Mouse (Mus musculus) cerebellum, adult 8-10 months (tissue): ENCODE results near the gene Arhgap22.

Experiments used
- DNase-seq: peaks from one replicate; pipeline ENCODE4 v3.0.0; 2022

The Arhgap22 gene

DNA sequence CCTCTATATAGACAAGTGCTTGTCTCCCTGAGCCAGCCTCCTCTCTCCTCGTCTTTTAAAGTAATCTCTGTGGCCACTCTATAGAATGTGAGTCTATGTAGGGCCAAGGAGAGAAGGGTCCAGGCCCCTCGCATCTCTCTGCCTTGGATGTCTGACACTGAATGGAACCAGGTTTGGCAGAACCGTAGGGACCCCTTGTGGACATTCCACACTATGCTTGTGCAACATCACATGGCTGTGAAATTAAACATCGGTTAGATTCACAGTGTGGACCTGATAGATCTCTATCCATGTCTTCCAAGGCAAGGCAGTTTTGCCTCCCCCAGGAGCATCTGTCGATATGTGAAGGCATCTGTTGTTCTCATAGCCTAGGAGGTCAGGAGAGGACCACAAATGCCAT lies 124.9 kb downstream of the Arhgap22 start:
- no peak for DNase-seq

DNA sequence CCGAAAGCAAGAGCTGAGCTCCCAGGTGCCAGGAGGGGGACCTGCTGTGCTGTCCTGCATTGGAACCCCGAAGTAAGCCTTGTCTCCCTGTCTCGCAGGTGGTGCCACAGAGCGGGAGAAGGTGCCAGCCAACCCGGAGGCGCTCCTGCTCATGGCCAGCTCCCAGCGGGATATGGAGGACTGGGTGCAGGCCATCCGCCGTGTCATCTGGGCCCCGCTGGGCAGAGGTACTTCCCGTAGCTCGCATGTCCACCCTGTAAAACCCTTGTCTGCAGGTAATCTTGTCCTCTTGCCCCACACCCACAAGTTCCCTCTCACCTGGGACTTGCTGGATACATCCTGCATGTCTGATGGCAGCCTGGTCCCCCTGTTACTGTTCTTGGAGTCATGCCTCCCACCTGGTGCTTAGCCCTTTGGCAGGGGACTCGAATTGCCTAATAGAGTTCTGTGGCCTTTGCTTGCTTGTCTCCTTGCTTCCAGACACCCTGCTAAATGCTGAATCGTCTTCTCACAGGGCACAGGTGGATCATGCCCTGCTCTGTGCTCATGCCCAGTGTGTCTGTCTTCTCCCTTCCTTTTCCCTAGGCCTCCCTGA lies 129.4 kb downstream of the Arhgap22 start:
- peak; percentile 54 for DNase-seq

DNA sequence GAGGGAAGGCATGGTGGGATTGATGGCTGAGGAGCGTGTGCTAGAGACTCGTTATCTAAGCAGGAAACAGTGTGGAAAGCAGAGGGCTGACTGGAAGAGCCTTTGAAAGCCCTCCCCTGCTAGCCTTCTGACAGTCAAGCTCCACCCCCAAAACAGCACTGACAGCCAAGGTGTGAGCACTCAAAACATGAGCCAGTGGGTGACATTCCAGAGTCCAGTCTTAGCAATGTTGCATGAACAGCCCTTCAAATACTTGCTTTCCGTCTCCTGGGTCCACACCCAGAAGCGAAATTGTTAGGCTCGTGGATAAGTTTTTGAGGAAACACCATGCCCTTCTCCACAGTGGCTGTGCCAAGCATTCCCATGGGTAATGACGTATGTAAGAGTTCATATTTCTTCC lies 132.7 kb downstream of the Arhgap22 start:
- DNase-seq = no peak

DNA sequence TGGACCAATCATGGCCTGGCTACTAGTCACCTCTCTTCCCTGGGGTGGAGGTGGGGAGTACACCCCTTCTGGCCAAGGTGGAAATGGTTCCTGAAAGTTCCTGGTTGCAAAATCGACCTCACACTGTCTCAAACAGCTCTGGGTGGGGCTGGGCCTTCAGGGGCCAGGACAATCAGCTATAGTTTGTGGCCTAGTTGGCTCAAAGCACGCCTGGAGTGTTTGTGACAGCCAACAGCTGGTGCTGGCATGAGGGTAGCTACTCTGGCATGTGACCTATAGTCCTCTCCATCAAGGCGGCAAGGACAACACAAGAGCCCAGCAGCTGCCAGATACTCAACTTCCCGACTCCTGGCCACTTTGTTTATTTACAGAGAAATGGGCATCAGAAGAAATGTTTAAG lies 133.9 kb downstream of the Arhgap22 start:
- DNase-seq = no peak

DNA sequence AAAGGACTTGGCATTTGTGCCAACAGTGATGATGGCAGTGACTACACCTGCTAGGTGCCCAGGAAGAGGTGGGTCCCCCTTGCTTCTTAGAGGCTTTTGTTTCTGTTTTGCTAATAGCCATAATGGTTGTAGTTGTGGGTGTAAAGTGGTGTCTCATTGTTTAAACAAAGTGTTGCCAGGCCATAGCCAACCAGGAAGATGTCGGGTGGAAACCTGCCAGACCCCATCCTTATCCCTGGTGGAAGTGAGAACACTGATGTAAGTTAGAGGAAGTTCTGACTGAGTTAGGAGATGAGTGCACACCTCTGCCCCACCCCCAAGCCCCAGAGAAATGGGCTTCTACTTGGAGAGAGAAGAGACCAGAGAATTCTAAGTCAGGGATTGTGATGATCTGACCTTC lies 134.3 kb downstream of the Arhgap22 start:
- DNase-seq = no peak

DNA sequence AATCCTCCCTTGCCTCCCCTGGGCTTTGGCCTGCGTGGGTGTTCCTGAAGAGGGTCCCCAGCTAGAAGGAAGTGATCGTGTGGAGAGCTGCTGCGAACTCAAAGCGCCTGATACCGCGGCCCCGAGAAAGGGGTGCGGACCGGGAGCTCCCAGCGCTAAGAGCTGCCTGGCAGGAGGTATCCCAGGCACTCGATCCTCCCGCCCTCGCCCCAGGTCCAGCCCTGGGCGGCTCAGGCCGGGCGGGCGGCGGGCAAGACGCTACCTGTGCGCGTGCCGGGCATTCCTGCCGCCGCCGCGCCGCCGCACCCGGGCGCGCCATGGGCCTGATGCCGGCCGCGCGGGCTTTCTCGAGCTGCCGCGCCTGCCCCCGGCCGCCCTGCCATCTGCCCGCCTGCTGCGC lies 137.2 kb downstream of the Arhgap22 start:
- DNase-seq = no peak

DNA sequence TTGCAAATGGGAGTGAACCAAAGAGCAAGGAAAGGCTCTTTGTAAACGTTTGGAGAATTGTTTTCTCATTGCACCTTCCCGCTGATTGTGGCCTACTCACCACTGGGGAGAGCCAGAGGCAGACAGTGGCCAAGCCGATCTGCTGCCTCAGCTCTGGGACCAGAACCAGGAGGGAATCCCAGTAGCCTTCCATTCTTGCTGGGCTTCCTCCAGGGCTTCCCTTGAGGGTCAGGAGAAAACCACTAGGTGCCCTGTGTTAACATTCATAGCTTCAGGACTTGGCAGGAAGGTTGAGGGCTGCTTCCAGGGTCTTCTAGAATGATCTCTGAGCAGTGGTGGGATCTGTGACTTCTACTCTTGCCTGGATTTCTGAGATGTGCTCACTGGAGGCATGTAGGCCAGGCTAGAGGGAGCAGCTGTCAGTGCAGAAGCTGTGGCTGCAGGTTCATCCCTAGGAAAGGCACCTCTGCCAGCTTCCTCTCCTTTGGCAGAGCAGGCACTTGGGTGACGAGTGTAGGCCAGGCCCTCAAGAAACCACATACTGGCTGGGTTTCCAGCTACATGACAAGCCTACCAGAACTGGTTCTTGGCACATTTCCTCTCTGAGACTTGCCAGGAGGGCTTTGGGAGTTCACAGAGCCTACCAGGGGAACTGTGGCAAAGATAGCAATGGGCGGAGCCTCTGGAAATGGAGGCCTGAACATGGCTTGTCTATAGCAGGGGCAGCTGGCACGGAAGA lies 138.3 kb downstream of the Arhgap22 start:
- no peak for DNase-seq

DNA sequence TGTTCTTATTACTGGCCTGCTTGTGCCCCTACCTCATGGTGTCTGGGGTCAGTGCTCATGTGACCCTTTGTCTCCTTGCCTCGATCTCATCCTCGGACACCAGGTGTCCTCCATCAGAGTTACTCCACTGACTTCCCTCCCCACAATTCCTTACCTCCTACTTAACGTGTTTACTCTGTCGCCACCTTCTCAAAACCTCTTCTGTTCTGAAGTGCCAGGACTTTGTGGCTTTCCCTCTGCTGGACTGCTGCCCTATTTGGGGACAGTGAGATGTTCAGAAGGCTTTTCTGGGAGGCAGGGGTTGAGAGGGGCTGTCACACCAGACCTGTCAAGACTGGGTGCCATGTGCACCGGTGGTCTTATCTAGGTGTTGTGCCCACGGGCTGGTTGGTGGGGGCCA lies 139.1 kb downstream of the Arhgap22 start:
- no peak for DNase-seq

DNA sequence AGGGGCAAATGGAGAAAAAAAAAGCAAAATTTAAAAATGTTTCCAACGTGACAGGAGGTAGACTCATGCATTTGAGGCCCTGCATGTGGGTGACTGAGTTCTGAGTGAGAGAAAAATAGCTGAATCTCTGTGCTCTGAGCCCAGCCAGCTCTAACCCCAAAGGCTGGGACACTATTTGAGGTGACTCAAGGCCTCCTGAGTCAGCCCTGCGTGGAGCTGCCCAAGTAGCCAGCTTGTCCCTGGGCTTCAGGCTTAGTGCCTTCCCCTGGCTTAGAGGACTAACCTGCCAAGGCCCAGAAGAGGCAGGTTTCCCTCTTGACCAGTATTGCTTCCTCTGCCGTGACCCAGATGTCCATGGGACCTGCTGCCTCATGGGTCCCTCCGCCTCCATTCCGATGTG lies 141.4 kb downstream of the Arhgap22 start:
- DNase-seq = no peak

DNA sequence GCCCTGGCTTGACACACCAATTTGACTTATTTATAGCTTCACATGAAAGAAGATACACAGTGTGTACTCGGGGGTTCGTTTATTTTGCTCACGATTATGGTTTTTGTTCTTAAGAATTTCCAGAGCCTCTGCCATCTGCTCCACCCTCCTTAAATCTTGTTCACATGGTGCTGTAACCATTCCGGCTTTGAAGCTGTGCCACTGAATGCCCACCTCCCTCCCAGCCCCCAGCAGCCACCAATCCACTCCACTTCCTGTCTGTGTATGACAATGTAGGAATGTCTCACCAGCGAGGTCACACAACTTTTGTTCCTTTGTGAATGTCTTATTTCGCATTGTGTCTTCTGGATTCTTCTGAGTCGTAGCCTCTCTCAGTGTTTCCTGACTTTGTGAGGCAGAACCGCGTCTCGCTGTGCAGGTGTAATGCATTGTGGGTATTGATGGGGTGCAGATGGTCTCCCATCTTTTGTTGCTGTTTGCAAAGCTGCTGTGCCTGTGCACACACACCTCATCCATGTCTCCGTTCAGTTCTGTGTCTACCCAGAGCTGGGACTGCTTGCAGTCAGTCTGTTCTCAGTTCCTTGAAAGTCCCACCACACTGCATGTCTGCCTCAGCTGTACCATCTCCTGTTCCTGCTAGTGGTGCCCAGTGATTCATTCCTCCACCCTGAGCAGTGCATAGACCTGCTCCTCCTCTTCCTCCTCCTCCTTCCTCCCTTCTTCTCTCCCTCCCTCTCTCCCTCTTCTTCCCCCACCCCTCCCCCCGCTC lies 144.0 kb downstream of the Arhgap22 start:
- DNase-seq = no peak

DNA sequence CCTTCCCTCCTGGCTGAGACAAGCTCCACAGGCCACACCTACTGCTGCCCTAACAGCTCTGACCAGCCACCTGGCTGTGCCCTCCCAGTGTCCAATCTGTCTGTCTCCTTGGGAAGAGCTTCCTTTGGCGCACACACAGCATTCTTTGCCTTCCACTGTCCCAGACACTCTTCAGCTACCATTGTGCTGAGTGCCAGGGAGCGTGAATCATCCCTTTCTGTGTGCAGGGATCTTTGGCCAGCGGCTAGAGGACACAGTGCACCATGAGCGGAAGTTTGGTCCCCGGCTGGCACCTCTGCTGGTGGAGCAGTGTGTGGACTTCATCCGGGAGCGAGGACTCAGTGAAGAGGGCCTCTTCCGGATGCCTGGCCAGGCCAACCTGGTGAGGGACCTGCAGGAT lies 145.1 kb downstream of the Arhgap22 start:
- DNase-seq = no peak

DNA sequence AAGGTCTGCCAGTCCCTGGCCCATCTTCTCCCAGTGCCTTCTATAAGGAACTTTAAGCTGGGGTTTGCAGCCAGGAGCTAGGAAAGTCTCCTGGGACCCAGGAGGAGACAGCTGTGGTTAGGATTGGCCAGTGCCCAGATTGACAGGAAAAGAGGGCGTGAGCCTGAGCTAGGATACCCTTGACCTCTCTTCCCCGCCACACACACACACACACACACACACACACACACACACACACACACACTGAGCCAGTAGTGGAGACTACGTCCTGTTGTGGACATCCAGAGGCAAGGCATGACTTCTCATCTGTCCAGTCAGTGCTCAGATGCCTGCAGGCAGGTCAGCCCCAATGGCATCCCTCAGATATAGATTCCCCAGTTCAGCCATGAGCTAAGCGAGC lies 147.7 kb downstream of the Arhgap22 start:
- DNase-seq = no peak

DNA sequence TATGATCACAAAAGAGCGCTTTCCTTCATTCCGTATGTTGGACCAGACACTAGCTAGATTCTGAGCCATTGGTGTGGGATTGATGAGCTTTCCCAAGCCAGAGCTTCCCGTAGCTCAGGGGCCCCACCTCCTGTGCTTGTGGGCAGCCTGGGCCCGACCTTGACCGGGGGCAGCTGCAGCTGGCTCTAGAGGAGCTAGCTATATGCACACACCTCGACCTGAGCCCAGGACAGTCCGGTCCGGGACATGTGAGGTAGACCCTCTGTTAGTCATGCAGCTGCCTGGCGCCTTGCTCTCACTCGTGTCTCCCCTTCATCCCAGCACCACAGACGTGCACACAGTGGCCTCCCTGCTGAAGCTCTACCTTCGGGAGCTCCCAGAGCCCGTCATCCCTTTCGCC lies 148.3 kb downstream of the Arhgap22 start:
- DNase-seq = no peak

DNA sequence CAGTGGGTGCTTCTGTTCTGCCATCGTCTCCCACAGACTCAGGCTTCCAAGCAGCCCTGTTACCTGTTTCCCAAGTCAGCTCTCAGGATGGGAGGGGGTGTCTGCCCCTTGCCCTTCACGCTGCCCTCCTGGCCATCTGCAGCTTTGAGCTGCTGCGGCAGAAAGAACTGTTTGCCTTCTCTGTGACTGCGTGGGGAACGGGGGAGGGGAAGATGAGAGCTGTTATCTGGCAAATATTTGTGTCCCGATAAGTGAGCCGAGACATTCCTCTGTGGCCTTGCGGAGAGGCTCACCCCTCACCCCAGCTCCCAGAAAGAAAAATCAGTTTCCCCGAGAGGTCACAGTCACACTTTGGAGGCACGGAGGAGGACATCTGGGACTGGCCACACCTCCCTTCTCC lies 149.0 kb downstream of the Arhgap22 start:
- no peak for DNase-seq

DNA sequence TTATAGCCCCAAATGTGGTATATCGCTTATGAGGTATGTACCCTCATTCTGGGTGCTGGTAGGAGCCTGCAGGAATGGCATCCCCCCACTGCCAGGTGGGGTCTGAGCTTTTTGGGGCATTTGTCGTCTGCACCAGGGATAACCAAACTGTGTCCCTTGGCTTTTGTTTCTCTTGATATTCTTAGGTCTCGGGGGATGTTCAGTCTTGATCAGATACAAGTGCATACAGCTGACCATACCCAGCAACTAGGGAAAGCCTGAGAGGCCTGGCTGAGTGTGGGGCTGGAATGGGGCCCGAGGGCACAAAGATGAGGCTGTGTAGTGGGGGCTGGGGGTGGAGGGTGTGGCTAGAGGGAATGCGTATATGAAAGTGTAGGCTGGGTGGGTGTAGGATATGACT lies 149.8 kb downstream of the Arhgap22 start:
- no peak for DNase-seq

DNA sequence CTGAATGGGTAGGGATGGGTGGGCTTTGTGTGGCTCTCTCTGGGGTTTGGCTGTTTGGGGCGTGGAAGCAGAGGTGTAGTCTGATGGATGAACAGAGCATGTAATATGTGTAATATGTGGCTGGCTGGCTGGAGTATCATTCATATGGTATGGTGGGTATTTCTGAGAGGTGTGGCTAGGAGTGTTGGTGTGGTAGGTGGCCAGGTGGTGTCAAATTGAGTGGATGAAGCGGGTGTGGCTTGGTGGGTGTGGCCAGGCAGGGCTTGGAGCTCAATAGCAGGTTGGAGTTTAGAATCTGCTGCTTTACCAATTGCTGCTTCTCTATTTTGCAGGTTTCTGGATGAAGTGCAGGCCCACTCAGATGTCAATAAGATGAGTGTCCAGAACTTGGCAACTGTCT lies 150.2 kb downstream of the Arhgap22 start:
- no peak for DNase-seq

DNA sequence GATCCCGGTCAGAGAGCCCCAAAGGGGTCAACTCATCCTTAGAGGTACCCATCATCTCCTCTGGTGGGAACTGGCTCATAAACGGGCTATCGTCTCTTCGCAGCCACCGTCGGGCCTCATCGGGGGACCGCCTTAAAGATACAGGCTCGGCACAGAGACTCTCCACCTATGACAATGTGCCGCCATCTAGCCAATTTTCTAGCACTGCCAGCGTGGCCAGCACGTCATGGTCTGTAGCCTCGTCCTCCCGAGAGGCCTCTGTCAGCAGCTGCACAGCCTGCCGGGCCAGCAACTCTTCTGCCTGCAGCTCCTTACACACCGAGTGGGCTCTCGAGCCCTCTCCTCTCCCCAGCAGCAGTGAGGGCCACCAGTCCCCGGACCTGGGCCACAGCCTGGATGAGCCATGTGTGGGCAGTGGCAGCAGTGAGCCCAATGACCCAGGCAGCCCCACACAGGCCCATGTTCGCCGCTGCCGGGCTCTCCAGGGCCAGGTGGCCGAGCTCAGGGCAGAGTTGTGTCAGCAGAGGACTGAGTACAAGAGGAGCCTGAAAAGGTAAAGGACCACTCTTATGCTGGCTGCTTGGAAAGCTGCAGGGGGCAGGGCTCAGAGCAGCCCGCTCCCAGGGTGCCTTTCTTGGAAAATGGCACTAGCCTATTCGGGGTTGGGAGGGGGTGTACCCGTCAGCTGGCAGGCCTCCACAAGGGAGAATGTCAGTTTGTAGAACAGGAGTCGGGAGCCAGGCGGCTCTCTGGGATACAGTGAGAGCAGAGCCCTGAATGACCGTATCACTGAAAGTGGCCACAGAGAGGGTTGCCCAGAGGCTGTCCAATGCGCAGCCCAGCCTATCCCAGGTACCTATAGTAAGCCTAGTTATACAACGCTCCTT lies 153.3 kb downstream of the Arhgap22 start:
- no peak for DNase-seq

DNA sequence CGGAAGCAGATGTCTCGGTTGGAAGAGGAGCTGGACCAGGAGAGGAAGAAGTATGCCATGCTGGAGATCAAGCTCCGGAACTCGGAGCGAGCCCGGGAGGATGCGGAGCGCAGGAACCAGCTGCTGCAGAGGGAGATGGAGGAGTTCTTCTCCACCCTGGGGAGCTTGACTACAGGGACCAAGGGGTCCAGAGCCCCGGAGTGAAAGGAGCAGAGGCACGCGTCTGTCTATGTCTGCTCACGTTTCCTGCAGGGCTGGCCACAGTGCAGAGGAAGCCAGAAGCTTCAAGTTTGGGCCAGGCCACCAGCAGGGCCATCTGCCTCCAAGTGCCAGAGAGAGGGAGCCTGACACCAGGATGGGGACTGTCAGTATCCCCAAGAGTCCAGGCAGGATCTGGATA lies 155.5 kb downstream of the Arhgap22 start:
- peak; percentile 21 for DNase-seq

DNA sequence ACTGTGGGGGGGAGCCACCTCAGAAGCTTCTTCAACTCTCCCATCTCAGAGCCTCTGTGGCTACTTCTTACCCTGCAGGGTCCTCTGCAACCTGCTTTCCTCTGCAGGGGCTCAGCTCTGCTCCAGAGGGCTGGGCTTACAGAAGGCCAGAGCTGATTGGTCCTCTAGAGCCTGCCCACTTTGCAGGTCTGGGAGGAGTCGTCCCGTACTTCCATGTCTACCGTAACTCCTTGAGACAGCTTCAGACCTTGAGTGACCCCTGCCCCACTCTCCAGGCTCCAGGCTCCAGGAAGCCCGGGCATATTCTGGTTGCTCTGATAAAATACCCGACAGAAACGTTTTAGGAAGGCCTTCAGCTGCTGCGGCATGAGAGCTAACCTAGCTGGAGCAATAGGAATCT lies 156.2 kb downstream of the Arhgap22 start:
- no peak for DNase-seq

DNA sequence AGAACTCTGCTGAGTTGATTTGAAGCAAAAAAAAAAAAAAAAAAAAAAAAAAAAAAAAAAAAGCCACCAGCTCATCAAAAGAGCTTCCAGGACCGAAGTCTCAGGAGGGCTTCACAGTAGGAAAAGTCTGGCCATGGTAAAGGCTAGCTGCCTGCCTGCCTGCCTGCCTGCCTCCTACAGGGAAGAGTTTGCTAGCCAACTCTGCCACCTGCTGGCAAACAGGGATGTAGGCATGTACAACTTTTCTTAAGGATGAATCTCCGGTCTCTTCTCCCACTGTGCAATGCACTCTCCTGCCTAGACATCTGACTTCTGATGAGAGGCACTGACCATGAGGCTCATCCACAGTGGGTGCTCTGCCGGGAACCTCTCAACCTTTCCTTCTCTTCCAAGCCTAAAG lies 157.4 kb downstream of the Arhgap22 start:
- DNase-seq = peak; percentile 59

DNA sequence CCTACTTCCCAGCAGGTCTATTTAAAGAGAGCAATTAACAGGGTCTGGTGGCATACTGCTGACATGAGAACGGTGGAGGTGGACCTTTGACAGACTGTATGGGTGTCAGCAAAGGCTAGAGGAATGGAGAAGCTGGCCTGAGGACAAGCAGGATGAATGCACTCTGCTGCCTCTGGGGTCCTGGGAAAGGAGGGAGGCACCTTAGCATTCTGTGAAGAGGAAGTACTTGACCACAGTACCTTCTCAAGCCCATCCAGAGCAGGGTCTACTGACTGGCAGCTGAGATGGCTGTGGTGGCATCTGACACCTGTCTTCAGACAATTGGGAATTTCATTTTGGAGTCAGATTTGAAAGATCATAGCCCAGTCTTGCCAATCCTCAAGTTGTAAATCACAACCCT lies 159.4 kb downstream of the Arhgap22 start:
- DNase-seq = no peak

DNA sequence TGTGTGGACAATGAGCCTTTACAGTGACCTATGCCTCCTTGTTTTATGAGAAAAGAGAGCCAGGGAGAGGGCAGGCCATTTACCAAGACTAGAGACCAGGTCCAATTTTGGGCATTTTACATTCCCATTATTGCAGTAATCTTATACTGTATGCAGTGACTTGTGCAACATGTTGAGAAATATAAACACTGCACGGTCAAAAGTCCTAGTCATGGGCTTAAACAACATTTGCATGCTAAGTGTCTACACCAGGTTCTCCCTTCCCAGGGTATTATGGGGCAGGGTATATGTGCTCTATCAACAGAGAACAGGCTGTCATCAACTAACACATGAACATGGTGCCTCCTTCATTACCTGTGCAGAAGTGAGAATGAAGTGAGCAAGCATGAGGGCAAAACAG lies 160.3 kb downstream of the Arhgap22 start:
- no peak for DNase-seq

DNA sequence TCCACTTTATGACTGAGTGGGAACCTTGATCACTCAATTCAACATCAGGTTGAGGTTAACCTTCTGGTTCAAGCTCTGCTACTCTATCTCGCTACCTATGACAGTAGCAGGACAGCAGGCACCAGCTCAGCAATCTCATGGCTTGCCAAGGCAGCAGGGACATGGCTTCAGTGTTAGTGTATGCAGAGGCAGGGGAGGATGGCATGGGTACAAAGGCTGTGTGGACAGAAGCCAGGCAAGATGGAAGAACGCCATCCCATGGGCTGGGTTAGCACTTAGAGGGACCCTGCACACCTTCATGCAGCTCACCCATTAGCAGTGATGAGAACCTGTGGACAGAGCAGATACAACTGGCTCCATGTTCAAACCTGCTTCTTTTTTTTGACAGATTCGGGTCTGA lies 163.4 kb downstream of the Arhgap22 start:
- DNase-seq = no peak
